Mouse (Mus musculus): ENCODE data around the gene Ubap2. TPM values are rescaled to one million over a fixed set of nuclear protein-coding genes. Genes with fewer than 3 reads are reported as not detected.

Gene Ubap2
- 176 TPM for polyA plus RNA-seq (2014; fragmentation: Illumina TruSeq; extraction: RNeasy Lipid Tissue Mini Kit (QIAGEN cat#74804); ENCODE audit: low read depth, low replicate concordance)

GRCm38 (mm10) chr4:41274980-41275850 lies at the start of gene Ubap2:
Gene Ubap2 (minus strand): TSS chr4:41275144.

GRCm38 (mm10) chr4:41314141-41315129 lies 39.5 kb upstream of the Ubap2 start, which contains the start of gene Dcaf12:
Gene Dcaf12 (minus strand): TSS chr4:41314889.

Other genes with a start within 250 kb of the Ubap2 start
- gene Aqp7, start 227.0 kb downstream of the Ubap2 start, polyA plus RNA-seq (2014; fragmentation: Illumina TruSeq; extraction: RNeasy Lipid Tissue Mini Kit (QIAGEN cat#74804); ENCODE audit: low read depth, low replicate concordance): 51.3 TPM
- gene Aqp3, start 177.0 kb downstream of the Ubap2 start, polyA plus RNA-seq (2014; fragmentation: Illumina TruSeq; extraction: RNeasy Lipid Tissue Mini Kit (QIAGEN cat#74804); ENCODE audit: low read depth, low replicate concordance): 0.38 TPM
- gene Nol6, start 150.7 kb downstream of the Ubap2 start, polyA plus RNA-seq (2014; fragmentation: Illumina TruSeq; extraction: RNeasy Lipid Tissue Mini Kit (QIAGEN cat#74804); ENCODE audit: low read depth, low replicate concordance): 1.7 TPM
- 74.8 TPM for gene Ube2r2, start 139.4 kb downstream of the Ubap2 start, polyA plus RNA-seq (2014; fragmentation: Illumina TruSeq; extraction: RNeasy Lipid Tissue Mini Kit (QIAGEN cat#74804); ENCODE audit: low read depth, low replicate concordance)
- gene Dcaf12, start 39.7 kb upstream of the Ubap2 start, polyA plus RNA-seq (2014; fragmentation: Illumina TruSeq; extraction: RNeasy Lipid Tissue Mini Kit (QIAGEN cat#74804); ENCODE audit: low read depth, low replicate concordance): 47.3 TPM
- gene Ubap1, start 73.9 kb upstream of the Ubap2 start, polyA plus RNA-seq (2014; fragmentation: Illumina TruSeq; extraction: RNeasy Lipid Tissue Mini Kit (QIAGEN cat#74804); ENCODE audit: low read depth, low replicate concordance): 72.6 TPM
- gene Kif24, start 189.7 kb upstream of the Ubap2 start, polyA plus RNA-seq (2014; fragmentation: Illumina TruSeq; extraction: RNeasy Lipid Tissue Mini Kit (QIAGEN cat#74804); ENCODE audit: low read depth, low replicate concordance): 26.8 TPM
- gene Nudt2, start 190.0 kb upstream of the Ubap2 start, polyA plus RNA-seq (2014; fragmentation: Illumina TruSeq; extraction: RNeasy Lipid Tissue Mini Kit (QIAGEN cat#74804); ENCODE audit: low read depth, low replicate concordance): 13.1 TPM
- 4.2 TPM for gene AI464131, start 227.9 kb upstream of the Ubap2 start, polyA plus RNA-seq (2014; fragmentation: Illumina TruSeq; extraction: RNeasy Lipid Tissue Mini Kit (QIAGEN cat#74804); ENCODE audit: low read depth, low replicate concordance)
- gene 1110017D15Rik, start 242.2 kb upstream of the Ubap2 start, polyA plus RNA-seq (2014; fragmentation: Illumina TruSeq; extraction: RNeasy Lipid Tissue Mini Kit (QIAGEN cat#74804); ENCODE audit: low read depth, low replicate concordance): 211 TPM

Measured in testis, adult 10 weeks (tissue).